Mouse (Mus musculus): ENCODE measurements at regions not wholly inside any gene's neighbourhood (a gene's known extent, or its start where the extent isn't known, plus 50 kb on each side); places are given as distances from the start of the nearest gene placed in this dataset.
A peak's percentile ranks its signal among the peaks of the same experiment; 100 is the strongest.
"Not testable (repeated sequence)": the region's sequence is repeated elsewhere in the genome, so short reads cannot be mapped to it uniquely, and the experiment has no call there.

DNA sequence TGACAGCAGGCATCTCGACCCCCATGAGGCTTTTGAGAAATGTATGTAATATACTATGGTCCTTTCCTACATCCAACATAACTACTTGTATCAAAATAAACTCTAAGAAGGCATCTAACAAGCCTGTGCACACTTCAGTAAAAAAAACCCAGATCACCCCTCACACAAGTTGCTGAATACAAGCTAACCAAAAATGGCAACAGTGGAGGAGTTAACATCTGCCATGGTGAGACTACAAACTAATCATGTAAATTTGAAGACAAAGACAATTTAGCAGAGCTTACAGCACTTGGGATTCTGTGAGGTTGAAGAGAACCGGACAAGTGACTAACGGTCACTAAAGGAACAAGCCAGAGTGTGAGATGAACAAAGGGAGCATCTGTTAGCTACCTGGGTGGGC, 380.6 kb upstream of the Ngly1 start:
- peak in 1 of 2 experiments; percentile 8 for DNase-seq (ENCODE audit: low spot score in 2 of 2)

DNA sequence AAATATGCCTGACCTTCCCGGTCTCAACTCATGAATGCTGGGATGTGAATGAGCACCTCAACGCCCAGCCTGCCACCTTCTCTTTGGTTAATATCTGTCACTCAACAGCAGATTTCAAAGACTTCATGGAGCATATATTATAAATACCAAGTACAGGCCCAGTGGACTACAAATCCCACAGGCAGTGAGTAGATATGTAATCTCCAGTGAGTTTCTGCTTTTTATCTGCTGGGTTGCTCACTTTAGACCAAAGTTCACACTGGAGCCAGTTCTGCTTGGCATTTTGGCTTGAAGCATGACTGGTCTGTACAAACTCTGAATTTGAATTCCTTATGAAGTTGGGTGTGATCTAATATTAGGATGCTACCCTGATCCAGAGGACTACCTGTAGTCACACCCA, 377.1 kb upstream of the Ngly1 start:
- DNase-seq (ENCODE audit: low spot score in 2 of 2): no peak

DNA sequence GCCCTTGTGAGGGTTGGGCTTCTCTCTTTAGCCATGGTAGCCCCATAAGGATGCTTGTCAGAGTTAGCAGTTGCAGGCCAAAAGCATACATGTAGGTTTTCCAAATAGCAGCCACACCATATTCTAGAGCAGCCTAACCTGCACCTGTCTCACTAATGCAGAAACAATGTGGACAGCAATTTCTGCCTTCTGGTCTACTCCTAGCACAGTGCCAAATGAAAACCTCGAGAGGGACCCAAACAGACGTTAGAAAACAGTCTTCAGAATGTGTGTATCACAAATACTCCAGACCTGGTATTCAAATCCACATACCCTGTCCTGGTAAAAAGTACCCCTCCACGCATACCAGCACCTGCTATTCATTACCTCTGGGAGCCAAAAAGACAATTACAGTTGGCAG, 368.9 kb upstream of the Ngly1 start:
- DNase-seq (ENCODE audit: low spot score in 2 of 2): no peak

DNA sequence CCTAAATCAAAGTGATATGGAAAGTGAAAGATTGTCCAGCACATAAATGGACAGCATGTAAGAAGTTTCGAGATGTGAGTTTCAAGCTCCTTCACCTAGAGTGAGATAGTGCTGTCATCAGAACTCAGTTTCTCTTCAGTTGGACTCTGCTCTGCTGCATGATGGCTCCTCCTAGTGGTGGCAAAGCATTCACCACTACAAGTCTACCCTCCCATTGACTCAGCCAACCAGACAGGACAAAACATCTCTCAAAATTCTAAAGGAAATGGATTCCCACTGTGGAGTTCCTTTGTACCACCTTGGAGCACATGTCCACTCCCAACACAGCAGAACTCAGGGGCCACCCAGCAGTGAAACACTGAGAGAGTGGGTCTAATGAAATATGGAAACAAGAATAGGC, 367.8 kb upstream of the Ngly1 start:
- peak; percentile 11 to 66 for DNase-seq (ENCODE audit: low spot score in 2 of 2)

DNA sequence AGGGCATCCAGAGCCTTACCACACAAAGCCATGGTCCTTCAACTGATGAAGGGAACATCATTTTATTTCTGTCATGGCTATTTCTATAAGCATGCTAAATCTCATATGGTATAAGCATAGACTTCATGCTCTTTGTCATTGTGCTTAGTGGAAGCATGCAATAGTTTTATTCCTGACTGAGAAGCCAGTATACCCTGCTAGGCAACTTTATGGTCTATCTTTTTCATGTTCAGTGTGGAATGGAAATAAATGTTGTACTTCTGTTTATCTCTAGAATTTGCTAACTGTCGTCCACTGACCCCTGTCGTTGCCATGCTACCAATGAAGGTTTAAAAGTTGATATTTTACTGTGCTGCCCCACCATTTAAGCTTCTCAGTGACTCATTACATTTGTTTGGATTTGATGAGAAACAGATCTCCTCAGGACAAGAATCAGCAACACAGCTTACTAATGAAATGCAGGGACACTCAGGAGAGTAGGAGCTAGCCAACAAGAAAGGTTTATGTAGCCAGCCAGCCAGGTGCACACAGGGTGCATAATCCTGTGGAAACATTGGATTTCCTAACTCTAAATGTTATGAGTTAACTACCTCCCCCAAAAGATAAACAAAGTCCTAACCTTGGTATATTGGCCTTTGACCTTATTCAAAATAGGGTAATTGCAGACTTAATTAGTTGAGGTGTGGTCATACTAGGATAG, 364.3 kb upstream of the Ngly1 start:
- DNase-seq (ENCODE audit: low spot score in 2 of 2): no peak

DNA sequence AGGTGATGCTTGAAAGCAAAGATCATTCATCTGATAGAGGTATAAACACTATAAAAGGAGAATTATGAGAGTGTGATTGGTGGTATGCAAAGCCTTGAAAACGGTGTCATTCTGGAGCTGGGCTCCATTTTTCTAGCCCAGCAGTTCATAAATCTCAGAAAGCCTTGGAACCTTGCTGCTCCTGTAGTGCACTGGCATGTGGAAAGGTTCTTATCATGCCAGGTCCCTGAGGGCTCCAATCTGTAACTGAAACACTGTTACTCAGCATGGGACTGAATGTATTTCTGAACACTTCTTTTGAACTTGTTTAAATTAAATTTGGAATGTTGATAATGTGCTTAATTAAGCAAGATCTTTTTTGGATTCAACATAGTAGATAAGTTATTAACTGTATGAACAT, 352.0 kb upstream of the Ngly1 start:
- DNase-seq (ENCODE audit: low spot score in 2 of 2): no peak

DNA sequence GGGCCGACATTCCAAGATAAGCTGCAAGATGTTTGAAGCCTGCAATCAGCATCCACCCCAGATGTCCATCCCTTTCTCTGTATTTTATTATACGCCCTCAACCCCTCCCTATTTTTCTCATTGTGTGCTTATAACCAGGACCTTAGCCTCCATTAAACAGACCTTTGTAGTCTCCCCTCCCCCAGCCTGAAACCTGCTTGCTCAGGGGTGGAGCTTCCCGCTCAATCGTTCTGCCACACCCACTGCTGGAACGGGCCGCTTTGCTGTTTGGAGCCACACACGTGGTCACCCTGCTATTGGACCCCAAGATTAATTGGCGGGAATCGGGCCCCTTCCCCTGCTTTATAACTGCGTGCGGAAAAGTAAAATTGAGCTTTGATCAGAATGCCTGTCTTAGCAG, 342.7 kb upstream of the Ngly1 start:
- DNase-seq (ENCODE audit: low spot score in 2 of 2): not testable (repeated sequence)

DNA sequence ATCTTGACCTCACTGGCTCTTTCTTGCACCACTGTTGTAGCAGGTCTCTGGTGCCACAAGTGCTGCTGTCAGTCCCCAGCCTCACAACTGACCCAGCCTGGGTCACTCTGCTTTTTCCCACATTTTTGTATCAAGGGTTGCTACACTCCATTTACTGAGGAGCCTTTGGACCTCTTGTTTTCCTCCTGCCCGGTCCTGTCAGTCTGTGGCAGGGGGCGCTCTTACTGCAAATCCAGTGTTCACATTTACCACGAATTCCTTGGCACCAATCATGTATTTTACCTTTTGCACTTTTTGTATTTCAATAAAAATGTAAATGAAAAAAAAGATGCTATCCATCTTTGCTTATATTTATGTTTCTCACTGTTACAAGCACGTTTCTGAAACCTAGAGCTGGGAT, 335.9 kb upstream of the Ngly1 start:
- DNase-seq (ENCODE audit: low spot score in 2 of 2): not testable (repeated sequence)

DNA sequence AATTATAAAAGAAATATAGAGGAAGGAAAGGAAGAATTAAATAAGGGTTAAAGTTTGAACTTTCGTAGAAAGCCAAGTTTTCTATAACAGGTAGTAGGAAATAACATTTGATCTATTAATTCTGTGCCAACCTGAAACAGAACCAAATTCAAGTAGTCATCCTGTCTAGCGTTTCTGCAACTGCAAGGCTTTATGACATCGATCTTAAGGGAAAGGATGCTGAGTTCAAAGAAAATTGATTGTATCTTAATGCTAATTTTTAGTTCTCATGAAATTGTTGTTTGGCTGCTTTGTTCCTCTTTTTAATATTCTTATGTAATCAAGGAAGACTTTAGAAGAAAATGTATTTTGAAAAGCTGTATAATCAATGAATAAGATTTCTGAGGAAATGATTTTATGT, 334.9 kb upstream of the Ngly1 start:
- DNase-seq (ENCODE audit: low spot score in 2 of 2): no peak

DNA sequence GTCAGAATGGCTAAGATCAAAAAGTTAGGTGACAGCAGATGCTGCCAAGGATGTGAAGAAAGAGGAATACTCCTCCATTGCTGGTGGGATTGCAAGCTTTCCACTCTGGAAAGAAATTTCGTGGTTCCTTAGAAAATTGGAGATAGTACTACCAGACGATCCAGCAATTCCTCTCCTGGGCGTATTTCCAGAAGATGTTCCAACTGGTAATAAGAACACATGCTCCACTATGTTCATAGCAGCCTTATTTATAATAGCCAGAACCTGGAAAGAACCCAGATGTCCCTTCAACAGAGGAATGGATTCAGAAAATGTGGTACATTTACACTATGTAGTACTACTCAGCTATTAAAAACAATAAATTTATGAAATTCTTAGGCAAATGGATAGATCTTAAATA, 324.4 kb upstream of the Ngly1 start:
- peak in 1 of 2 experiments; percentile 42 for DNase-seq (ENCODE audit: low spot score in 2 of 2)

DNA sequence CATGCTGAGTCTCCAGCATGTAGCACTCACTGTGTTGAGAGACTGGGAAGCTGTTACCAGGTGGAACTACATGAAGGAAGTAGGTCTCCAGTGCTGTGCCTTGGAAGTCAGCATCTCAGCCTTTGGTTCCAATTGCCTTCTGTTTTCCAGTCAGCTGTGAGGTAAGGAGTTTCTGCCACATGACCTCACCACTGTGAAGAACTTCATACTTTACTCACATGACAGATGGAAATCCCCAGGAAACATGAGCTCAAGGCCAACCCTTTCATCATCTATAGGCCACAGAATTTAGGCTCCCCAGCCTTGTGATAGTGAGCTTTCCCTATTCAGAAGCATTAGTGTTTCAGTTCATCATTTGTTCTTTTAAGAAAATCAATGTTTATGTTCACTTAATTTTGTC, 314.4 kb upstream of the Ngly1 start:
- no peak for DNase-seq (ENCODE audit: low spot score in 2 of 2)

DNA sequence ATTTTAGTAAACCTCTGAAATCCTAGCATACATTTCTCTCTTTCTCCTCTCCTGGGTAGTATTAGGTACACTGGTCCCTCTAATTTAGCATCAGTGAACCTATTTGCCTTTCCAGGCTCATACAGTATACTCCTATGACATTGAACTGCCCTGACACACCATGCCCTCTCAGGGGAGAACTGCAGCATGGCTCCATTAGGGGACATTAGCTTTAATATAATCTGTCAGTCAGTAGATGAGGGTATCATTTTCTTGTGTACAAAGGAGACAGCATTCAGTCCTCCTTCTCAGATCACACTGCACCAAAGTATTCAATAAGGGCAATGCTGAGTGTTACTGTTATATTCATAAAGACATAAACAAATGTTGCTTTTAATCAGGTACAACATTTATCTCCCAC, 278.8 kb upstream of the Ngly1 start:
- no peak for DNase-seq (ENCODE audit: low spot score in 2 of 2)

DNA sequence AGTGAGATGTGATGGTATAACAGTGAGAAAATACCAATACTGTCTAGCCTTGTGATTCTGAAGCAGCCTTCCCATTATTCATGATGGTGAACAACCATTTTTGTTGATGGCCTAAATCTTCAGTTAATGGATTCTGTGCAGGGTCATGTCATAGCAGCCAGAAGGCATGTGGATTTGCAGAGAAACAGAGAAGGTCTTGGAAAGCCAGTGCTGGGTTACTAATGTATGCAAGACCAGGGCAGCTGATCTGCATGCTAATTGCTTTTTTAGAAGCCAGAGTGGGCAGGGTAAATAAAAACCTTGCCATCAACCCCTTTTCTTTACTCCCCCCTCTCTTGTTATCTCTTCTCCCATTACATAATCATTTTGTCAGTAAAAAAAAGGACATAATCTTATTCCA, 278.3 kb upstream of the Ngly1 start:
- DNase-seq (ENCODE audit: low spot score in 2 of 2): no peak

DNA sequence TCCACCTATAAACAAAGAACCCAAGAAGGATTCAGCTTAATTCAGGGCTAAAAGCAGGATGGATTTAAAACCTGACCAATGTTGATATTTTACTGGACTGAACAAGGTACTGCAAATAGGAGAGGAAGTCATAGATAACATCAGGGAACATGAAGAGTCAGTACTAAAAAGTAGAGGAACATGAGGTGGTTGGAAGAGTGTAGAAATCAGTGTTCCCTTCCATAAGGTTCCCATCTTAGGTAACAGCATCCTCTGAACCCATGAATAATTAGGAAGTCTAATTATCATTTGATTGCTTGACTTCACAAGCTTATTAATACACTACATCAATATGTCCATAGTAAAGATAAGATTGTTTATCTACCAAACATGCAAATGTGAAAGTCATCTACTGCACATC, 277.8 kb upstream of the Ngly1 start:
- DNase-seq (ENCODE audit: low spot score in 2 of 2): no peak

DNA sequence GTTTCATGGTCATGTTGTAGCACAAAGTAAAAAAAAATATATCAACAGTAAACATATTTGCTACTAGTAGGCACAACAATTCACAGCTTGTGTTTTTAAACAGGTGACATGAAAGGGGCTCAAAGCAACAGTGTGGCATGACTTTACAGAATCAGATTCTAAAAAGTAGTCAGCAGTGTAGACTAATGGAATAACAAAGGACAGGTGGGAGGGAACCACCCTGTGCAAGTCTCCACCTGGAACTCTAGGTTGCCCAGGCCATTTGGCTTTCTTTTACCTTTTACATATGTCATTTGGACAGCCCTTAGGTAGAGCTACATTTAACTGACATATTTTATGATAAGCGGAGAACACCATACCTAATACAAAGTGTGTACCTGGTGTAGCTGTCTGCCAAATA, 271.7 kb upstream of the Ngly1 start:
- no peak for DNase-seq (ENCODE audit: low spot score in 2 of 2)

DNA sequence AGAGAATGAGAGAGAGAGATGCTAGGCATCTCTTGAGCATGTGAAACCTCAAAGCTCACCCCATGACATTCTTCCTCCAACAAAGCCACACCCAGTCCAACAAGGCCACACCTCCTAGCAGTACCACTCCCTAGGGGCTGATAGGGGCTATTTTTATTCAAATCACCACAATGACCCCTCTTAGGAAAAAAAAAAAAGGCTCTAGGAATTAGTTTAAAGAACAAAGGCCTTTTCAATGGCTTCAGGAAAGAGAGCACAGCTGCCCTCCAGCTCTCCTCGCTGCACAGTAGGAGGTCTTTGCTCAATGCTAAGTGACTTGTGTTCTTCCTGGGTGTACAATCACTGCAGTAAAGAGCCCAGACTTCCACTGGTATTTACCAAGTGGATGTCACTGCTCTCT, 270.8 kb upstream of the Ngly1 start:
- DNase-seq (ENCODE audit: low spot score in 2 of 2): no peak

DNA sequence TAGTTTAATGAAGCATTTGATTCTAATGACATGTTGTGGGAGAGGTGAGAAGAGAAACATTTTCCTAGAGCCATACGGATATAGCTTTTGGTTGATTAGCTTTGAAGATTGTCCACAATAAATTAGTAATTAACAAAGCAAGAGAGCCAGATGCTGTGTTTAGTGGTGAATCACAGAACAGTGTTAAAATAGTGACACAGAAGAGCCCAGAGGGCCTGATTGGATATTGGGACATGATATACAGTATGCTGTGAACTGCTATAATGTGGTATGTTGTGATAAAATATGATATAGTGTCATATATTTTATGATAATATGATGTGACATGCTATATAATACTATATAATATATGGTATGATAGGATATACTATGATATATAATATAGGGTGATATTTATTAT, 243.7 kb upstream of the Ngly1 start:
- DNase-seq (ENCODE audit: low spot score in 2 of 2): no peak

DNA sequence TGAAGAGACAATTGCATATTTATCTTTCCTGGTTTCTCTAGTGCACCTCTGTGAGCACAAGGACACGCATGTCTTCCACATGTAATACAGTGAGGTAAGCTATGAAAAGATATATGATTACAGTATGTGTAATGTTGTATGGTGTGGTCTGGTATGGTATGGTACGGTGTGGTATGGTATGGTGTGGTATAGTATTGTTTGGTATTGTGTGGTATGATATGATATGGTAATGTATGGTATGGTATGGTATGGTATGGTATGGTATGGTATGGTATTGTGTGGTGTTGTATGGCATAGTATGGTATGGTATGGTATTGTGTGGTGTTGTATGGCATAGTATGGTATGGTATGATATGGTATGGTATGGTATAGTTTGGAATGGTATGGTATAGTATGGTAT, 242.1 kb upstream of the Ngly1 start:
- no peak for DNase-seq (ENCODE audit: low spot score in 2 of 2)

DNA sequence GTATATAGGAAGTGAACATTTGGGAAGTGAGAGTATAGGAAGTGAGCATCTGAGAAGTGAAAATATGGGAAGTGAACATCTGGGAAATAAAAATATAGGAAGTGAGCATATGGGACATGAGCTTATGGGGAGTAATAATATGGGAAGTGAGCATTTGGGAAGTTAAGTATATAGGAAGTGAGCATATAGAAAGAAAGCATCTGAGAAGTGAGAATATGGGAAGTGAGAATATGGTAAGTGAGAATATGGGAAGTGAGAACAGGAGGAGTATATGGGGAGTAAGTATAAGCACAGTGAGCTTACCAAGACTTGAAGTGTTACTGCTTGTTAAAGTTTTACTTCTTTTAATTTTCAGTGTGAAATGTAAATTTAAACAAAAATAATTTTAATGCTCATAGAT, 239.3 kb upstream of the Ngly1 start:
- no peak for DNase-seq (ENCODE audit: low spot score in 2 of 2)

DNA sequence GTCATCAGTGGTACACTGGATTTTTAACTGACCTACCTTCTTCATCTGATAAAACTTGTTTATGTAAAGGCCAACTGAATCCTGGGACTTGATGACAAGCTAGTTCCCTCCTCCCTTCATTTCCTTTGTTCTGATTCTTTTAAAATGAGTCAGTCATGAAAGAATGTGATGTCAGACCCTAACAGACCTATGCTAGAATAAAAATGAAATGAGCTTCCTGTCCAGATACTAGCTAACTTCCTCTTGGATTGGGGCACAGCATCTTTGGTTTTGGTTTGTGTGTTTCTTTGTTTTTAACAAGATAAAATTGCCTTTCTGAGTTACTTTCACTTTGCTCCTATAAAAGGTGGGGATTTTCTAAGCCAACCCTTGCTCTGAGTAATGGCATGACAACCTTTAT, 225.2 kb upstream of the Ngly1 start:
- no peak for DNase-seq (ENCODE audit: low spot score in 2 of 2)

DNA sequence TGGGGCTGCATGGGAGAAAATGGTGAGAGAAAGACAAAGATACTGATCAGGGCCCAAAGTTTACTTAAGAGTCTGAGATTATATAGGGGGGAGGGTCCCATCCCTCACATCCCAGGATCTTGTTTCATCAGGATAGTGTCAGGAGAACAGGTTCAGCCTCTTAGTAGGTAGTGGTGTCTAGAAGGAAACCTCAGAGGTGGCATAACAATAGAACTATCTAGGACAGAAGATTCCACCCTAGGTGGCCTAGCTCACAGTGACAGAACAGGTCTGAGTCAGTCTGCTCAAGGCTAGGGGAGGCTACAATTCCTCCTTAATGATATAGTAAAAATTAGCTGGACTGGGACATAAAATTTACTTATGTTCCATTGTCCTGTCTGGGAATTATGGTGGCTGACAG, 211.3 kb upstream of the Ngly1 start:
- no peak for DNase-seq (ENCODE audit: low spot score in 2 of 2)

DNA sequence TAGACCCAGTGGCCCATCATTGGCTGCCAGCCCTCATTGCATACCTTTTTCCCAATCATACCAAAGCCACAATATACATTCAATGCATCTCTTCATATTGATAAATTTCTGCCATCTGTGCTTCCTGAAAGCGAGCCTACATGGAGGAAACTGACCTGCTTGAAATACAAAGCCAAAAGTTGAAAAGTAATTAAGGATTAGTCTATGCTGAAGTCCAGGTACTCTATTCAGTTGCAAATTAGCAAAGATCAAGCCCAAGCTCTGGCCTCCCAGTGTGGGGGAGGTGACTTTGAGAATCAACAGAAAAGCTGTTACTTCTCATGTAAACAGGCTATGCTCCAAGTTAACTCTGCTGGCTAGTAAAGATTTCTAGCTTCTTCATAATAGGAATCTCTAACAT, 210.7 kb upstream of the Ngly1 start:
- DNase-seq (ENCODE audit: low spot score in 2 of 2): no peak

DNA sequence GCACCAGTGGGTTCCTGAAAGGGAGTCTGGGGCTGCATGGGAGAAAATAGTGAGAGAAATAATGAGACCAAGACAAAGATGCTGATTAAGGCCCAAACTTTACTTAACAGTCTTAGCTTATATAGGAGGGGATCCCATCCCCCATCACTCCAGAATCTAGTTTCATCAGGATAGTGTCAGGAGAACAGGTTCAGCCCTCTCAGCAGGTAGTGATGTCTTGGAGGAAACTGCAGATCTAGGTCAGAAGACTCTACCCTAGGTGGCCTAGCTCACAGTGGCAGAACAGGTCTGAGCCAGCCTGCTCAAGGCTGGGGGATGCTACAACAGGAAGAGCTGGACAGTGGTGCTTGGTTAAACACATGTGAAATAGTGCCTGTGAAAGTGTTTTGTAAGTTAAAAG, 204.6 kb upstream of the Ngly1 start:
- no peak for DNase-seq (ENCODE audit: low spot score in 2 of 2)

DNA sequence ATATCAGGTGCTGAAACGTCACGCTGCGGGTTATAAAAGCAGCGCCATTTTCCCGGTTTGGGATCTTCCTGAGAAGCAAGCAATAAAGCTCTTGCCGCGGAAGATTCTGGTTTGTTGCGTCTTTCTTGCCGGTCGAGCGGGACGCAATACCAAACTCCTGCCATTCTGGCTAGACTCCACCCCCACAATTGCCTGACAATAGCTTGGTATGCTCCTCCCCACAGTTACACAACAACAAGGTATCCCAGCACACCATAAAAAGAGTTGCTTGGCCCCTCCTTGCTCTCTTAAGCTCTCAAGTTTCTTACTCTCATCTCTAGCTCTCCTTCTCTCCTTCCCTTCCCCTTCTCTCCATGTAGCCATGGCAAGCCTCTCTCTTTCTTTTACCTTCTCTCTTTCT, 176.5 kb upstream of the Ngly1 start:
- not testable (repeated sequence) for DNase-seq (ENCODE audit: low spot score in 2 of 2)
